Mouse (Mus musculus): ENCODE data around the gene Por. TPM values are rescaled to one million over a fixed set of nuclear protein-coding genes. Genes with fewer than 3 reads are reported as not detected.

Gene Por
- total RNA-seq, 2 experiments from 2014 or later: 23.5 to 39.7 TPM

GRCm38 (mm10) chr5:135657128-135657527, 12.7 kb upstream of the Por start:
- DNase-seq: no peak

- DNase-seq: no peak
These were observed 12.0 kb upstream of the Por start for GRCm38 (mm10) chr5:135657703-135658373.

- DNase-seq: no peak
These were observed 9.9 kb upstream of the Por start for GRCm38 (mm10) chr5:135659956-135660355.

GRCm38 (mm10) chr5:135660535-135660934, 9.3 kb upstream of the Por start:
- DNase-seq: no peak

- no peak for DNase-seq
These were observed 2.9 kb upstream of the Por start for GRCm38 (mm10) chr5:135666890-135667289.

GRCm38 (mm10) chr5:135668071-135668470, 1.8 kb upstream of the Por start:
- no peak for DNase-seq

GRCm38 (mm10) chr5:135670881-135671280, 1.0 kb downstream of the Por start:
- no peak for DNase-seq

GRCm38 (mm10) chr5:135672509-135672908, 2.7 kb downstream of the Por start:
- DNase-seq: no peak

- DNase-seq: peak; percentile 37
These were observed 3.1 kb downstream of the Por start for GRCm38 (mm10) chr5:135672980-135673379.

- no peak for DNase-seq
These were observed 4.5 kb downstream of the Por start for GRCm38 (mm10) chr5:135674349-135674775.

- DNase-seq: peak; percentile 64
These were observed 5.0 kb downstream of the Por start for GRCm38 (mm10) chr5:135674821-135675220.

GRCm38 (mm10) chr5:135676696-135677095, 6.9 kb downstream of the Por start:
- no peak for DNase-seq

GRCm38 (mm10) chr5:135677251-135677650, 7.4 kb downstream of the Por start:
- DNase-seq: no peak

- no peak for DNase-seq
These were observed 8.6 kb downstream of the Por start for GRCm38 (mm10) chr5:135678481-135678880.

- no peak for DNase-seq
These were observed 11.2 kb downstream of the Por start for GRCm38 (mm10) chr5:135680967-135681545.

GRCm38 (mm10) chr5:135682009-135682408, 12.2 kb downstream of the Por start:
- no peak for DNase-seq

GRCm38 (mm10) chr5:135682942-135683570, 13.2 kb downstream of the Por start:
- DNase-seq: no peak

- no peak for DNase-seq
These were observed 20.6 kb downstream of the Por start for GRCm38 (mm10) chr5:135690401-135690800.

- DNase-seq: no peak
These were observed 21.4 kb downstream of the Por start for GRCm38 (mm10) chr5:135691266-135691665.

GRCm38 (mm10) chr5:135693281-135693853, 23.5 kb downstream of the Por start:
- no peak for DNase-seq

GRCm38 (mm10) chr5:135695277-135695721, 25.5 kb downstream of the Por start:
- DNase-seq: no peak

GRCm38 (mm10) chr5:135697711-135698111, 27.9 kb downstream of the Por start:
- DNase-seq: no peak

- no peak for DNase-seq
These were observed 31.8 kb downstream of the Por start for GRCm38 (mm10) chr5:135701601-135702000.
